Mouse (Mus musculus): Measurements from ENCODE around the gene Ehf. TPM values are rescaled to one million over a fixed set of nuclear protein-coding genes. Genes with fewer than 3 reads are reported as not detected.

The Ehf gene
- total RNA-seq (2021) = not detected

DNA sequence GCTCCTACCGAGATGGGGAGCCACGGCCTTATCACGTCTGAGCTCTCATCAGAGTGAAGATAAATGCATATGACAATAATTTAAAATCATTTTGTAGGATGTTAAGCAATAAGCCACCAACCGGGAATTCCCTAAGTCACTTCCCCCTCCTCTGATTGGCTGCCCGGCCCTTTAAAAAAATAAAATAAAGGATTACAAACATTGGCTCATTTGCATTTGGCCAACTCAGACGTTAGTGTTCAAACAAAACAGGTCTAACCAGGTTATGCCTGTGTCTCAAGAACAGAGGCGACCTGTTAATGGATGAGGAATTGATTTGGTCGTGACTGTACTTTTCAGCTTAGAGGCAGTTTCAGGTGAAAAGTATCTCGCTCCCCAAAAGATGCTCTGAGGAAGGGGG, at the start of gene Ehf:
Ehf (minus strand) TSS at position 147 of the 400 bp plus-strand sequence.
- no peak for DNase-seq
- intact Hi-C loops (cut with DNase I) = no loop called here

DNA sequence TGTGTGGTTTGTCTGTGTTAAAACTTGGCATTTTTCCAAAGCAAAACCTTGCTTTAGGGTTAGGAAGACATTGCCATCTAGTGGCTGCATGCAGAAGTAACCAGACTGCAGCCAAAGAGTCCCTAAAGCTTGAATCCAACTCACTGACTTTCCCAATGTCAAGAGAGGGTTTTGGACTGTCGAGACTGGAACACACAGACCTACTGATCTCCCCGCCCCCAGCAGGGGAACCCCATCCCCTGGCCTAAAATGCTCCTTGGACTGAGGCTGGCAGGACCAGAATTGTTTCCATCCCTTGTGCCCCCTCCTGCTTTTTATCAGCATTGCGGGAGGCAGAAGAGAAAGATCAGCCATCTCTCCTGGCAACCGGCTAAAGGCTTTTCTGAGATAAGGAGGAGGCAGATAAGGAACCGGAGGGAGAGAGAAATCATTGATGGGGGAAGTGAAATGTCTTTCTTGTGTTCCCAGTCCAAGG, 44.4 kb upstream of the Ehf start:
- DNase-seq = peak; percentile 37 to 39
- intact Hi-C loops (cut with DNase I) = loop anchor here (1.0 to 10.0 kb wide), 5 partner anchors 217 to 763 kb away; no protein-coding TSS in a partner anchor

DNA sequence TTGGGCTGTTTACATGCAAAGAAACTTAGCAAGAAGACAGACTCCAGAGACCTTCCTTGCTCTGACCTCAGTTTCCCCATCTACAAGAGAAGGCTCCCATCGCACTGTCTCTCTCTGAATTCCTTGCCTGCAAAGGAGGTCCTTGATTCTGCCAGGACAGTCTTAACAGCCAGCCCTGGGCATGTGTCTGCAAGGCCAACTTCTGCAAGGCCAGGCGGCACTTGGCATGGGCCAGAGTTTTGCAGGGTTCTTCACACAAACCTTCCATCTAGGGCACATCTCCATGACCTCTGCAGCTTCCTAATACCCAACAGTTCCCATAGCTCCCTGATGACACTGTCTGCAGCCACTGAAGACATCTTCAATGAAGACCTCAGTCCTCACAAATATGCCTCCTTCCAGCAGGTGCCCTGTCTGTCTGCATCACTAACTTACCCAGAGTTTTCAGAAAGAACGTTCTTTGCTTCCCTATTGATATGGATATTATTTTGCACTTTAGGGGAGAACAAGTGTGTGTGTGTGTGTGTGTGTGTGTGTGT, 43.7 kb upstream of the Ehf start:
- intact Hi-C loops (cut with DNase I) = loop anchor here (1.0 to 10.0 kb wide), 5 partner anchors 216 to 762 kb away; no protein-coding TSS in a partner anchor
- DNase-seq = no peak

DNA sequence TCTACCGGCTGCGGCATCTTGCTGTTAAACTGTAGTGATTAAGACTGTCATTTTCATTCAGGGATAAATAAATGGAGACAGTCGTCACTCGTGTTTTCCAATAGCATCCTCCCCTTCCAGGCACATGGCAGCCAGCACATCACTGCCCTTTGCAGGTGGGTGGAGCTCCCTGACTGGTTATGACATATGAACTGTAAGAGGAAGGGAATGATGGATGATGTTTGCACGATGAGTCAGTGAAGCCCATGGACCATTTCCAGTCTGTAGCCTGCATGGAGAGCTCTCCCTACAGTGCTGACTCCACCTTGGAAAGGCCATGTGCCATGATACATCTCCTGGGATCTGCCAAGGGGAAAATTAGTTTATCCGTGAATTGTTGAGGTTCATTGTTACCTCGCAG, 40.5 kb upstream of the Ehf start:
- intact Hi-C loops (cut with DNase I) = loop anchor here (10.0 kb wide), 2 partner anchors 539 to 759 kb away; no protein-coding TSS in a partner anchor
- DNase-seq = no peak

DNA sequence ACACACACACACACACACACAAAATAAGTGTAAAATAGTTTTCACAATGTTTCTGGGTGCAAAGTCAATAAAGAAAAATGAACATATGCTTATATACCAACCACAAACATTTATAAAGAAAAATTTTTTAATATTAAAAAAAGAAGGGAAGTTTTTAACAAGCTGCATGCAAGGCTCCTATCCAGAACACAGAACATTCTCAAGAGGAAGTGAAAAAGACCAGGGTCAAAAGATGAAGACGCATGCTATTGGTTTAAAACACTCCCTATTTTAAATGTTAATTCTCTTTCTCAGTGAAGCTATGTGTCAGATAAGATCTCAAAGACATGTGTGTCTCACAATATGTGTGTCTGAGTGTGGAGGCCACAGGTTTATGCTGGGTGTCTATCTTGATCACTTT, 39.0 kb upstream of the Ehf start:
- DNase-seq = no peak
- intact Hi-C loops (cut with DNase I) = loop anchor here (10.0 kb wide), 2 partner anchors 537 to 757 kb away; no protein-coding TSS in a partner anchor

DNA sequence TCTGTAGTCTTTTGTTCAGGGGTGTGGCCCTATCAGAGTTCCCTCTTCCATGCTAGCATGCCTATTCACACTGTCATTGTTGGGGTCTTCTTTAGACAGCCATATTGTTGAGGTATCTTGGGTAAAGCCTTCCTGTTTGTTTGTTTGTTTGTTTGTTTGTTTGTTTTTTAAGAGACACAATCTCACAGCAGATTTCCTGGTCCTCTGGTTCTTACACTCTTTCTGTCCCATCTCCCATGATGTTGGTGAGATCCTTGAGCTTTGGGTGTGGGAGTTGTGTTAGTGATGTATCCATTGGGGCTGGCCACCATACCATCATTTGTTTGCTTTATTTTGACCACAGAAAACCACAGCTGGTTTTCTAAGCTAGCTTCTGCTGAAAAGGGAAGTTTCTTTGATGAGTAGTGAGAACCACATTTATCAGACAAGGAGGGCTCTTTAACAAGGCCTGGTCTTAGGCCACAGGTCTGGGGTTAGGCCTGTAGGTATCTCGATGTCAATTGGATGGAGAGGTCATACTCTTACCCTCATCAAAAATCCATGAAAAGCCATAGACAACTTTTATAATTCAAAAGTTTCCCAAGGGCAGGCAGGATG, 38.4 kb upstream of the Ehf start:
- DNase-seq = no peak
- intact Hi-C loops (cut with DNase I) = loop anchor here (10.0 kb wide), 2 partner anchors 537 to 757 kb away; no protein-coding TSS in a partner anchor

DNA sequence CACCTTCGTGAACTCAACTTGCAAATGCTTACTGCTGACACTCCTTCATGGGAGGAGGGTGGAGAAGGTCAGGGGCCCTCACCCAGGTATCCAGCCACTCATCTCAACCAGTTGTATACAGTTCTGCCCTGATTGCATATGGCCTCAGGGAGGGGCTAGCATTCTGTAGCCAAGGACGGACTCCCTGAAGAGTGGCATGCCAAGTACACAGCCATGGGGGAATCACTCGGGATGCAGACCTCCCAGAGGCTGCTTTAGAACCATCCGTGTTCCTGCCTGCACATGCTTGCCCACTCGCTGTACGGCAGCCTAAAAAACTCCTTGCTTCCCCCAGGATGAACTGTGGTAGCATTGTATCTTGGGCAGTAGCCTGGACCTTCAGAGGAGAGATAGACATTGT, 35.6 kb upstream of the Ehf start:
- intact Hi-C loops (cut with DNase I) = no loop called here
- DNase-seq = no peak

DNA sequence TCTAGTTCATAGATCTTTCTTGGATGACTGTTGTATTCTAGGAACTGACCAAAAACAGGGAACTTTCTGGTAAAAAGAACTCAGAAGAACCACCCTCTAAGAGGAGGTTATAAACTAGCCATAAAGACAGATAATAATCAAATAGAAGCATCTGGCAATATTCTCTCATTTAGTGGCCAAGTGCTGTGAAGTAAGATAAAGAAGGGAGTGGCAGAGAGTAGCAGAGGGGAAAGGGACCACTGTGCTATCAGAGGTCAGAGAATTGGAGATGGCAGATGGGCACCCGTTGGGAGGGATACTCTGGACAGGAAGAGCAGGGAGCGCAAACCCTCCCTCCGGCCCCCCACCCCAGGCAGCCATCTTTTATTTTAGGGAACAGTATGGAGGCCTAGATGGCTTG, 34.3 kb upstream of the Ehf start:
- intact Hi-C loops (cut with DNase I) = no loop called here
- DNase-seq = no peak

DNA sequence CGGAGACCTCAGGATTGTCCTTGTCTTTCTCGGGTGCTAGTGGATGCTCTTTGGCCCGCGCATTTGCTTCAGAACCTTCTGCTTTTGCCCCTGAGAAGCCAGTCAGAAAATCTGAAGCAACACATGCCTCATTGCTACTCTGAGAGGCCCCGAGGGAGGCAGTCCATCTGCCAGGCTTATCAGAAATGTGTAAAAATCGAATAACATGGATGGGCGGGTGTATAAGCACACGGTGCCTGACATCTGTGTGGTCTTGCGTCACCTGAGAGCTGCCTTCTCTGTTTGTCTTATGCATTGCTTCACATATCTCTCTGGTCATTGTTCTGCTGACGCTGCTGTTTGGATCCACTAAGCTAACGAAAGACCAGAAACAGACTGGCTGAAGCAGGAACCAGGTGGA, 33.5 kb upstream of the Ehf start:
- DNase-seq = no peak
- intact Hi-C loops (cut with DNase I) = no loop called here

DNA sequence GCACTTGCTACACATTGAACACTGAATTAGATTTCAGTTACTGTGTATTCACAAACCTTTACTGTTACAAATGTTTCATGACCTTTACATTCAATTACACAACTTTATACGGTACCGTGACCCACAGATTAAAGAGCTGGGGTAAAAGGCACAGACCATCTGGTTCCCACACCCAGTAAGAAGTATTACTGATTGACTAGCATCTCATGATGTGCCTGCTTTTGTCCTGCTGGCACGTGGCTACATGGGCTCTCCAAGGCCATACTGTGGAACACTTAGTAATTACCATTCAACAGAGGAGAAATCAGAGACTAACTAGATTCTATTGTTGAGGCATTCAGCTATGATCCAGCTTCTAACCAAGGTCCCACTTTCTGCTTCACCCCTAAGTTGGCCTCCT, 32.9 kb upstream of the Ehf start:
- DNase-seq = no peak
- intact Hi-C loops (cut with DNase I) = no loop called here

DNA sequence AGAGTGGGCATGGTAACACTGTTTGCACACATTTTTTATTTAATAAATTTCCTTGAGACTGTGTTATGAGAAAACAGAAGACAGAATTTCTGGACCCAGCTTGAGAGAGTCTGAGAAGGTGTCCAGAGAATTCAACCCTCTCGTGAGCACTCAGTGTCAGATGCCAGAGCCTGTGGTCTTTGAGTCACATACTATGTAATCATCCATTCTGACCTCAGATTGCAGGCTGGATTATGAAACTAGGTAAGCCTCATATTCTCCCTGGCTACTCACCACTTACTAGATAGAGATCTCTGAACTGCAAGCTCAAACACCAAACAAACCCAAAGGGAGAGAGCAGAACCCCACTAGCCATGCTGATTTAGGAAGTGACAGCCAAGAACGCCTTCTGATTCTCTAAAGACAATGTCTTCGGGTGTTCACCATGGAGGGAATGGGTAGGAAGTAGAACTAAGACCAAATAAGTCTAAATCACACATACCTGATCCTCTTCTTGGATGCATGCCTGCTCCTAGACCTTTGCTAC, 28.7 kb upstream of the Ehf start:
- no peak for DNase-seq
- intact Hi-C loops (cut with DNase I) = no loop called here

DNA sequence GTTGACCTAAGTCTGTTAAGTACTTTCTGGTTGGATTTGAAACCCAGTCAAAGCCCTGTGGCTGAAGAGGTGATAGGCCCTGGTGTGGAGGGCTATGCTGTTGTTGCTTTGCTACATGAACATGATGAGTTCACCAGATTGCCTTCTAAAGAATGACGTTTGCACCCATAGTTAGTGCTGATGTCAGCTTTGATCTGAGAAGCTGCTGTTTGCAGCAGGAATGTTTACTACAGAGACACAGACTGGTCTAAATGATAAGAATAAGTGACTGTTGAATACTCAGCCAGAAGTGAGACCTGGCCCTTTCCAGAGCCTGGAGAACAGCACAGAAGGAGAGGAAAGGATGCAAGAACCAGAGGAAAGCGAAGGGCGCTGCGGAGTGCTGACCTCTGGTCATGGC, 25.7 kb upstream of the Ehf start:
- DNase-seq = no peak
- intact Hi-C loops (cut with DNase I) = no loop called here

DNA sequence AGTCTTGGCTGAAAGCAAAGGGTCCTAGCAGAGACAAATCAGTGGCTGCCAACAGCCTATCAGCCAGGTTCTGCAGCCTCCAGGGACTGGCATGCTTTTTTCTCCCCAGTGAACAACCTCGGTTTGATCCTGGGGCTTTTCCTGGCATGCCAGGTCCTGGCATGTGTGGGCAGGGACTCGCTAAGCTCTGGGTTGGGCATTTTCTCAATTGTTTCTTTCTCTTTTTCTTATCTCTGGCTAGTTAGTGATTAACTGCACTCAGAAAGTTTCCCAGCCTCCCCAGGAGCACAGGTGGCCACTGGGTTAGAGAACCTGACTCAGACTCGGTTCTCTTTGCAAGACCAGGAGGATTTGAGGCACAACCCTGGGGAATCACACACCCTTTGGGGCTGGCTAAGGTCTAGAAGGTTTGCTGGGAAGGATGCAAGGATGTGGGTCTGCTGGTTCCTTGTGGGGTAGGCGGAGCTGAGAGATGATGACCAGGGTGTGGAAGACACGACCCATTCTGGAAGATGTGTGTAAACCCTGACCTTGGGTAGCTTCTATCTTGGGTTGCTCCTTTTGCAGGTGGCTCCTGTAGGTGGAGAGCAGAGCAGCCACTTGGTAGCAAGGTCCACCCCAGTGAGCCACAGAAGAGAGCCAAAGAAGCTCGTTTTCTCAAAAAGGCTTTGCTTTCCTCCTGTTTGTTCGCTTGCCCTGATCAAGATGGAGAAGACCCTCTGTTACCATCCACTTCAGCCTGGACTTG, 22.4 kb upstream of the Ehf start:
- intact Hi-C loops (cut with DNase I) = no loop called here
- no peak for DNase-seq

DNA sequence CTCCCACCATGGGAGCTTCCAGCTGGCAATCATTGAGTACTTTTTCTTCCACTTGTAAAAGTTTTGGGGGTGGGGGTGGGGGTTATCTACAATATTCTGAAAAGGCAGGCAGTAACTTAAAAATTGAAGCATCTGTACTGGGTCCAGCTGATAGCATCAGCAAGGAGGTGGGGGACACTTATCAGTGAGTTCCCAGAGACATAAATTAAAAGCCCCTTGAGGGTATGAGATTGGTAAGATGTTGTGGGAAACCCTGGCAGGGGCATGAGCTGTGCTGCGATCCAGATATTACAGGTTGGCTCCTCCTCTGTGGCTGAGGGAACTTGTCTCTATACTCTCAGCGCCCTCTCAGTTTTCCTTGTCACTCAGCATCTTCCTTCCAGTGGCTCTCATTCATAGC, 21.2 kb upstream of the Ehf start:
- intact Hi-C loops (cut with DNase I) = no loop called here
- no peak for DNase-seq

DNA sequence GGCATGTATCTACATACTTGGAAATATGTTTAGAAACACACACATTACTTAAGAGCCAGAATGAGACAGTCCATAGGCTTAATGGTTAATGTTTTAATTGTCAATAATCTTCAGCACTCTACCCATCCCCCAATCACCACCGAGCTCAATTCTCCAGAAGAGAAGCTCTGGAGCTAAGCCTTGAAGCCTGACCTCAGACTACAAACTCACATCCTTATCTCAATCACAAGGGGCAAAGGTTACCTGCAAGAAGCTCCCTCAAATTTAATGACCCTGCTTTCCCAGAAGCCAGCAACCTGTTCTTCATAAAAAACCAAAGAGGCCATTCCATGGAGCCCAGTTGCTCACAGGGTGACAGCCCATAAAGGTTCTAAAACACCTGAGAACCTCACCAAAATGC, 19.1 kb upstream of the Ehf start:
- no peak for DNase-seq
- intact Hi-C loops (cut with DNase I) = no loop called here

DNA sequence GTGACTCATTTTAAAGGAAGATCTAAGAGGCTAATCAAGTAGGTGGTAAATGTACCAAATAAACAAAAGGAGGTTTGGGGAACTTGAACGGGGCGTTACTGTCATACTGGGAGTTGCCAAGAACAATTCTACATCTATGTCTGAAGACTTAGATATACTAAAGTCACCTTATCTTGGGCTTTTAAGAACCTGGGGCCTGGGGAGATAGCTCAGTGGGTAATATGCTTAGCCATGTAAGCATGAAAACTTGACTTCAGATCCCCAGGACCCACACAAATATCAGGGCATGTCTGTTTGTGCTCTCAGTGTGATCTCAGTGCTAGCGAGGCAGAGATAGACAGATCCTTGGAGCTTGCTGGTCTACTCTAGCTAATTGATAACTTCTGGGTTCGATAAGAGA, 18.6 kb upstream of the Ehf start:
- DNase-seq = no peak
- intact Hi-C loops (cut with DNase I) = no loop called here

DNA sequence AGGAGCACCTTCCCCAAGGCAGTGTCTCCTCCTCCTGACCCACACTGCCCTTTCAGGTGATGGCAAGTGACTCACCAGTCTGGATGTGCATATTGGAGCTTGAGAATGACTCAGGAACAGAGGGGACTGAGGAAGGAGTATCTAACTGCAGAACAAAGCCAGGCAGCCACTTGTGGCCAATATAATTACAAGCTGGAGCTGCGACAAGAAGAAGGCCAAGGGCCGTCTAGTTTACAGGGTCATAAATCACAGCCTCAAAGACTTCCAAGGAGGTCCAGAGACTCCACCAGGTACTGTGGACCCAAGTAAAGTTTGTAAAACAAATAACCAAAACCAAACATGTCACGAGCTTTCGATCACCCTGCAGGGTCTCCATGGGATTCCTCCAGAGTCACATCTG, 10.9 kb upstream of the Ehf start:
- no peak for DNase-seq
- intact Hi-C loops (cut with DNase I) = no loop called here

DNA sequence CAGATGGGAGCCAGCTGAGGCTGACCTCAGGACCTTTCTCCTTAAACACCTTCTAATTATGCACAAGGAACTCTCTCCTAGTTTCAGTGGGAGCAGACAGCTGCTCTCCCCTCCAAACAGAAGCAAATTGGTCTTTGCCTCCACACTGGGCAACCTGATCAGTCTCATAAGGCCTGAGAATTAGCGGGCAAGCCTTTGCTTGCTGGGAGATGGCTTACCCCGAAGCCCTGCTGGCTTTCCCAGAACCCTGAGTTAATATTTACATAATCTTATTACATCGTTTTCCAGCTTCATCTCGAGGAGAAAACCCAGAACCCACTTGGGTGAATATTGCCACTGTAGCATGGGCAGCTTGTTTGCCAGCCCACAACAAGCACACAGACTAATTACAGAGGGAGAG, 9.6 kb upstream of the Ehf start:
- intact Hi-C loops (cut with DNase I) = no loop called here

DNA sequence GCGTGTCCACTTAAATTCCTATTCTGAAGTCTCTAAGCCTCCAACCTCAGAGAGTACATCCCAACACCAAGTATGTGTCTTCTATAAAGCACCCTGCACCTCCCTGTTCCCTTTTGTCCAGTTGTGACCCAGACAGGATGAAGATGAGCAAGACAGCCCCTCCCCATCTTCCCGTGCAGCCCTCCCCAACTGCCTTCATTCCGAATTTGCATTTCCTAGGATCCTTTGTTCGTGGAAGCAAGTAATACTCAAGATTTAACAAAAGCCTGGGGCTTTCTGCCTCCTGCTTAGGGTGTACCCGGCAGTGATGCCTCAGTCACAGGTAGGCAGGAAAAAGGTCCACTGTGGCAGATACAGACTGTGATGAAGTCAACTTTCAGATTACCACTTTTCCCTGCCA, 7.6 kb upstream of the Ehf start:
- intact Hi-C loops (cut with DNase I) = no loop called here
- DNase-seq = no peak

More for the DNA sequence above, 9.6 kb upstream of the Ehf start:
- DNase-seq = no peak

DNA sequence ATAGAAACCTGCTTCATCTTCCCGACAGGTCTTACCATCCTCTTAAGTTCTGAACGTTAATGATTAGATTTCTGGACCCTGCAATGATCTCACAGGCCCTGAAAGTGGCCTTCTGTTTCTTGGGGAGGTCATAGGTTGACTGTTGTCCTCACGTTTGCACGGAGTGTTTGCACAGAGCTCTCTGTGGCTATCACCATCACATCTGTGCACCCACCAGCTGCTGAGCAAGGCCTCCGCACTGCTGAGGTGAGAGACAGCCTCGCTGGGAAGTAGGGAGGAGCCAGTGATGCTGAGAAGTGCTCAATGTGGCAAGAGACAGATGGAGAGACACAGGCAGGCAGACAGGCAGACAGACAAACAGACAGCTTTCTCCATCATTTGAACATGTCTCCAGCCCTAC, 3.6 kb upstream of the Ehf start:
- no peak for DNase-seq
- intact Hi-C loops (cut with DNase I) = no loop called here

DNA sequence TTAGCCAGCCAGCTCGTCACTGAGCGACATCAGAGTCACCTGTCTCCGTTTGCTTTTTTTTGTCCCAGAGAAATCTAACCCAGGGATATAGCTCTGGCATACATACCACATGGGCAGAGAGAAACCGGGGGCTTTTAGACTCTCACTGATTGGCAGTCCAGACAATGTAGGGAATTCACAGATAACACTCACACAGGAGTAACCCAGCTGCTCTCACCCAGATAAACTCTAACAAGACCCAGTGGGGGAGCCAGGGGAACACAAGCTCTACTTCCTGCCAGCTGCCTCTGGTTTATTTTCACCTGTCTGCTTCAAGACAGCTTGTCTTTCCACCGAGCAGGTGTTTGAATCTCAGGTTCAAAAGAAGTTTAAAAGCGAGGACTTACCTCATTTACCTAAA, 409 bp downstream of the Ehf start:
- intact Hi-C loops (cut with DNase I) = no loop called here
- no peak for DNase-seq

Measured in heart, postnatal 36 days (tissue).